ENCODE assay signal across 9 mouse cellular contexts in the genomic region with DNA sequence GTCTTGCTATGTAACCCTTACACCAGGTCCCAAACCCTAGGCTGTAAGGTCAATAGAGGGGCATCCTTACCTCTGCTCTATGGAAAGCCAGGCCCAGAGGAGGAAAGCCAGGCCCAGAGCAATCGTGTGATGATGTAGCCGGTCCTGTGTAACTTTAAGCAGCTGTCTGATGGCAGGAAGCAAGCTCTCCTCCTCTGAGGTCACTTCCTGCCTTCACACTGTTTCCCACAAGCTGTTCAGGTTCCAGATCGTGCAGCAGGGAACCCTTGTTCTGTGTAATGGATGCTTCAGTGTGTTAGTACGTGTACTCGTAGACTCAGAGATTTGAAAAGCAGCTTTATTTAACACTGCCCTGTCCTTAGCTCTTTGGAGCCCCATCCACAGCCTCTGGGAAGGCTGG. TPM values are rescaled to one million over a fixed set of nuclear protein-coding genes. Genes with fewer than 3 reads are reported as not detected.
DNase-seq lines count a peak whose midpoint lies in the region; ATAC-seq and TF ChIP-seq lines count a peak whose summit lies in the region.
"Had no signal": no experiment of that assay in that cellular context is flagged by ENCODE, and none has a peak within 500 bp of the region (broad histone marks: within the 10 kb centered on the region; RNA-seq: fewer than 3 reads in every experiment).

No protein-coding gene starts in this region.

- H3K27me3 ChIP-seq in forebrain, postnatal 0 days (ENCODE audit: insufficient read depth, low read length), result no peaks in the 10 kb centered on the region
- no peaks in the 10 kb centered on the region for H3K27me3 ChIP-seq in forebrain, embryonic 15.5 days
- no peaks in the 10 kb centered on the region for H3K27me3 ChIP-seq in embryonic facial prominence, embryonic 10.5 days (replicated peaks; ENCODE audit: low read depth, poor library complexity, severe bottlenecking)
- no peaks in the 10 kb centered on the region for H3K27me3 ChIP-seq in intestine, embryonic 15.5 days (replicated peaks)
- no peaks in the 10 kb centered on the region for H3K27me3 ChIP-seq in midbrain, postnatal 0 days (ENCODE audit: insufficient read depth, low read length)
- H3K27me3 ChIP-seq: hindbrain, embryonic 13.5 days had no signal

- DNase-seq in forebrain, postnatal 0 days, result no peak
- DNase-seq in embryonic facial prominence, embryonic 10.5 days (ENCODE audit: low spot score), result no peak
- DNase-seq in layer of hippocampus, postnatal 14 days (ENCODE audit: low spot score in 2 of 2), result no peak
- DNase-seq in midbrain, postnatal 0 days (ENCODE audit: low spot score), result no peak
- no peak for DNase-seq in gastrocnemius, adult 18-20 months (ENCODE audit: low spot score)

- H3K36me3 ChIP-seq in forebrain, postnatal 0 days (ENCODE audit: insufficient read depth), result no peaks in the 10 kb centered on the region
- no peaks in the 10 kb centered on the region for H3K36me3 ChIP-seq in forebrain, embryonic 15.5 days
- peaks cover 50% of the 10 kb centered on the region for H3K36me3 ChIP-seq in embryonic facial prominence, embryonic 10.5 days (replicated peaks)
- H3K36me3 ChIP-seq in intestine, embryonic 15.5 days, result peaks cover 8% of the 10 kb centered on the region
- H3K36me3 ChIP-seq in midbrain, postnatal 0 days (ENCODE audit: insufficient read depth, low read length), result no peaks in the 10 kb centered on the region
- H3K36me3 ChIP-seq: hindbrain, embryonic 13.5 days had no signal

- no peak for TF ChIP-seq CTCF in forebrain, postnatal 0 days (IDR thresholded peaks at IDR 0.05; ENCODE audit: low read depth)
- TF ChIP-seq CTCF in midbrain, postnatal 0 days (IDR thresholded peaks at IDR 0.05), result no peak

- H3K27ac ChIP-seq in forebrain, postnatal 0 days (ENCODE audit: low read depth, low read length), result no peak overlapping the region
- no peak overlapping the region for H3K27ac ChIP-seq in forebrain, embryonic 15.5 days (replicated peaks)
- H3K27ac ChIP-seq in embryonic facial prominence, embryonic 10.5 days (replicated peaks), result peak overlapping the region; percentile 40
- peak overlapping the region; percentile 55 for H3K27ac ChIP-seq in intestine, embryonic 15.5 days
- H3K27ac ChIP-seq in midbrain, postnatal 0 days (ENCODE audit: low read depth, low read length), result no peak overlapping the region
- H3K27ac ChIP-seq: hindbrain, embryonic 13.5 days had no signal

- 56% methylated on average over 5 of the region's 5 CpGs for WGBS in forebrain, postnatal 0 days
- WGBS in forebrain, embryonic 15.5 days, result 74% methylated on average over 5 of the region's 5 CpGs
- 80% methylated on average over 5 of the region's 5 CpGs for WGBS in embryonic facial prominence, embryonic 10.5 days
- WGBS in intestine, embryonic 15.5 days, result 31% methylated on average over 5 of the region's 5 CpGs
- 63% methylated on average over 5 of the region's 5 CpGs for WGBS in midbrain, postnatal 0 days

- peaks cover 4% of the 10 kb centered on the region; the same call in 1 of the 2 replicates for H3K4me1 ChIP-seq in forebrain, postnatal 0 days (ENCODE audit: insufficient read depth)
- H3K4me1 ChIP-seq in forebrain, embryonic 15.5 days, result peaks cover 17% of the 10 kb centered on the region
- peaks cover 8% of the 10 kb centered on the region for H3K4me1 ChIP-seq in embryonic facial prominence, embryonic 10.5 days
- peaks cover 15% of the 10 kb centered on the region for H3K4me1 ChIP-seq in intestine, embryonic 15.5 days (replicated peaks)
- H3K4me1 ChIP-seq in midbrain, postnatal 0 days (ENCODE audit: insufficient read depth, low read length), result no peaks in the 10 kb centered on the region; the same call in 1 of the 2 replicates

- H3K9me3 ChIP-seq in forebrain, postnatal 0 days (ENCODE audit: low read length), result no peaks in the 10 kb centered on the region
- no peaks in the 10 kb centered on the region for H3K9me3 ChIP-seq in forebrain, embryonic 15.5 days
- H3K9me3 ChIP-seq in embryonic facial prominence, embryonic 10.5 days, result no peaks in the 10 kb centered on the region
- H3K9me3 ChIP-seq in intestine, embryonic 15.5 days, result no peaks in the 10 kb centered on the region
- no peaks in the 10 kb centered on the region for H3K9me3 ChIP-seq in midbrain, postnatal 0 days (ENCODE audit: low read length)
- H3K9me3 ChIP-seq: hindbrain, embryonic 13.5 days had no signal

- no peak overlapping the region for H3K4me2 ChIP-seq in forebrain, postnatal 0 days (ENCODE audit: low read depth)
- H3K4me2 ChIP-seq in forebrain, embryonic 15.5 days (replicated peaks), result no peak overlapping the region
- peak overlapping the region; percentile 43 for H3K4me2 ChIP-seq in intestine, embryonic 15.5 days (replicated peaks)
- H3K4me2 ChIP-seq in midbrain, postnatal 0 days (ENCODE audit: low read depth, low read length, poor library complexity, severe bottlenecking), result no peak overlapping the region
- H3K4me2 ChIP-seq: hindbrain, embryonic 13.5 days had no signal

- no peak overlapping the region for H3K4me3 ChIP-seq in forebrain, postnatal 0 days (ENCODE audit: low read depth, low read length)
- no peak overlapping the region for H3K4me3 ChIP-seq in forebrain, embryonic 15.5 days
- no peak overlapping the region for H3K4me3 ChIP-seq in embryonic facial prominence, embryonic 10.5 days
- H3K4me3 ChIP-seq in intestine, embryonic 15.5 days (replicated peaks), result no peak overlapping the region
- H3K4me3 ChIP-seq in midbrain, postnatal 0 days (ENCODE audit: low read depth, low read length), result no peak overlapping the region
- H3K4me3 ChIP-seq: hindbrain, embryonic 13.5 days had no signal

- peak; percentile 36 for ATAC-seq in forebrain, postnatal 0 days
- ATAC-seq in forebrain, embryonic 15.5 days (replicated peaks), result no peak
- peak; percentile 36 for ATAC-seq in intestine, embryonic 15.5 days
- ATAC-seq in megakaryocyte-erythroid progenitor cell, adult 5-6 weeks (replicated peaks; ENCODE audit: low FRiP score, low TSS enrichment, poor library complexity, severe bottlenecking), result peak; percentile 11; the same call in 1 of the 2 replicates
- no peak for ATAC-seq in midbrain, postnatal 0 days (ENCODE audit: low FRiP score)

- H3K9ac ChIP-seq in forebrain, postnatal 0 days, result no peak overlapping the region
- H3K9ac ChIP-seq in forebrain, embryonic 15.5 days (replicated peaks), result no peak overlapping the region
- H3K9ac ChIP-seq in intestine, embryonic 15.5 days, result no peak overlapping the region
- H3K9ac ChIP-seq in midbrain, postnatal 0 days (replicated peaks; ENCODE audit: low read length, poor library complexity, severe bottlenecking), result no peak overlapping the region
- H3K9ac ChIP-seq: hindbrain, embryonic 13.5 days had no signal

RNA-seq across cellular contexts. Expression of gene Smyd2, which starts 55.1 kb away (rescaled TPM):
- total RNA-seq in forebrain, postnatal 0 days (2014; rRNA removed), result 75.9 and 87.2 TPM in 2 replicates
- polyA plus RNA-seq in forebrain, postnatal 0 days (2015; fragmentation: Nextera tagmentation; extraction: Ambion mirVana), result 109 and 116 TPM in 2 replicates
- polyA plus RNA-seq in forebrain, embryonic 15.5 days (2015; fragmentation: Nextera tagmentation; extraction: Ambion mirVana), result 65.8 and 69.9 TPM in 2 replicates
- 78.5 and 84.3 TPM in 2 replicates for polyA plus RNA-seq in embryonic facial prominence, embryonic 10.5 days (2016; fragmentation: Nextera tagmentation; extraction: Ambion mirVana)
- 101 and 112 TPM in 2 replicates for polyA plus RNA-seq in intestine, embryonic 15.5 days (2015; fragmentation: Nextera tagmentation; extraction: Ambion mirVana)
- 101 and 125 TPM in 2 replicates for total RNA-seq in megakaryocyte-erythroid progenitor cell, adult 5-6 weeks (2014; fragmentation: Nextera tagmentation)
- 152 and 155 TPM in 2 replicates for total RNA-seq in megakaryocyte-erythroid progenitor cell, adult 5-6 weeks (2017)
- 10 to 100 TPM; 82.9 to 89.5 TPM for total RNA-seq in layer of hippocampus, postnatal 14 days (2021)
- total RNA-seq in midbrain, postnatal 0 days (2014; rRNA removed), result 62.3 and 66.3 TPM in 2 replicates
- polyA plus RNA-seq in midbrain, postnatal 0 days (2015; fragmentation: Nextera tagmentation; extraction: Ambion mirVana), result 88.7 and 91.9 TPM in 2 replicates
- total RNA-seq in gastrocnemius, adult 18-20 months (2021), result 100 to 1,000 TPM; 316 to 319 TPM

Comparison
In these comparisons a context has a peak if more than half of its experiments do, and no peak if none do; other contexts are left out.
1. ATAC-seq: peak in forebrain, postnatal 0 days (single experiment), intestine, embryonic 15.5 days (single experiment) and megakaryocyte-erythroid progenitor cell, adult 5-6 weeks (single experiment); none in forebrain, embryonic 15.5 days (single experiment) and midbrain, postnatal 0 days (single experiment).
2. H3K27ac ChIP-seq: peak in embryonic facial prominence, embryonic 10.5 days (single experiment) and intestine, embryonic 15.5 days (single experiment); none in forebrain, postnatal 0 days (single experiment), forebrain, embryonic 15.5 days (single experiment) and midbrain, postnatal 0 days (single experiment).